Mouse (Mus musculus) embryonic facial prominence, embryonic 10.5 days (tissue): ENCODE measurements around the gene Mvb12a. TPM values are rescaled to one million over a fixed set of nuclear protein-coding genes. Genes with fewer than 3 reads are reported as not detected.

Experiments used
- DNase-seq: peaks from one replicate; pipeline ENCODE4 v3.0.0-alpha.2; 2017; ENCODE audit warnings: low spot score
- H3K27ac ChIP-seq: fragments of 300-500 bp; sonication (generic); replicated peaks from 2 replicates; pipeline ENCODE4 v1.5.1; 2016; ENCODE audit warnings: mild to moderate bottlenecking
- H3K27me3 ChIP-seq: fragments of 300-500 bp; sonication (generic); replicated peaks from 2 replicates; pipeline ENCODE4 v1.6.1; 2016; ENCODE audit warnings: low read depth, mild to moderate bottlenecking; ENCODE audit not compliant: poor library complexity, severe bottlenecking
- H3K36me3 ChIP-seq: fragments of 300-500 bp; sonication (generic); replicated peaks from 2 replicates; pipeline ENCODE4 v1.6.1; 2016; ENCODE audit warnings: mild to moderate bottlenecking, moderate library complexity
- H3K4me1 ChIP-seq: fragments of 300-500 bp; sonication (generic); 2 replicates; pipeline ENCODE4 v1.6.1; 2016
- H3K4me3 ChIP-seq: fragments of 300-500 bp; sonication (generic); 2 replicates; pipeline ENCODE4 v1.5.1; 2016; ENCODE audit warnings: mild to moderate bottlenecking, moderate library complexity
- H3K9me3 ChIP-seq: fragments of 300-500 bp; sonication (generic); 2 replicates; pipeline ENCODE4 v1.6.1; 2016; ENCODE audit warnings: mild to moderate bottlenecking
- WGBS: fragments of 180-500 bp; shearing (Covaris S2); methylation state at CpG from one replicate; pipeline ENCODE4 v1.1.7; 2016; 5-methylcytosine and 5-hydroxymethylcytosine counted together
- polyA plus RNA-seq: library from polyadenylated mRNA; unstranded; fragments of >200 nt; fragmentation: Nextera tagmentation; extraction: Ambion mirVana; gene quantifications from 2 replicates; pipeline ENCODE4 v1.2.1, GENCODE M21; 2016

Mvb12a gene
- polyA plus RNA-seq, 1 experiment from 2014 or later: 76.9 TPM

DNA sequence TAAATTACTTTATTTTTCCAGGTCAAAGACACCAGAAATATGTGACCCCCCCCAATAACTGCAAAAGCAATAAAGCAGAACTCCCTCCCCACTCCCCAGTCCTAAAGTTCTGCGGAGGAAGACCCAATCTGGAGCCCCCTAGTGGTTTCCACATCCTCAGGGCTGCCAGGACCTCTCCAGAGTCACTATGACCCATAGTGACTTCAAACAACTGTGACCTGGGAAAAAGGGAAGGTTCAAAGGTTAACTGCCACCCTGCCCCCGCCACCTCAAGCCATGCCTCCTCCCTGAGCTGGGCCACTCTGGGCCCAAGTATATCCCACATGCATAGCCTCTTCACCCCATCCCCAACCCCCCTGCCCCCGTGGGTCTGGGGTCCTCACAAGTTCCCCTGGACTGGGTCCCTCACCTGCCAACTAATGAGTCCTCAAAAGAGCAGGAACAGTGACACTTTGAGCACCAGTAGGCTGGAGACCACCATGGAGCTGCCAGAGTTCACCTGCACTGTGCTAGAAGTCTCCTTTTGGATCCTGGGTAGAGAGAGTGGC lies 8.4 kb upstream of the Mvb12a start:
- Histone ChIP-seq H3K4me3 (no peak overlapping the region), H3K27me3 (peaks cover 48% of the 10 kb centered on the region), H3K36me3 (no peaks in the 10 kb centered on the region), H3K27ac (no peak overlapping the region), H3K4me1 (peaks cover 22% of the 10 kb centered on the region), H3K9me3 (no peaks in the 10 kb centered on the region)
- WGBS: 37% methylated on average over 3 of the region's 3 CpGs
- DNase-seq: no peak

DNA sequence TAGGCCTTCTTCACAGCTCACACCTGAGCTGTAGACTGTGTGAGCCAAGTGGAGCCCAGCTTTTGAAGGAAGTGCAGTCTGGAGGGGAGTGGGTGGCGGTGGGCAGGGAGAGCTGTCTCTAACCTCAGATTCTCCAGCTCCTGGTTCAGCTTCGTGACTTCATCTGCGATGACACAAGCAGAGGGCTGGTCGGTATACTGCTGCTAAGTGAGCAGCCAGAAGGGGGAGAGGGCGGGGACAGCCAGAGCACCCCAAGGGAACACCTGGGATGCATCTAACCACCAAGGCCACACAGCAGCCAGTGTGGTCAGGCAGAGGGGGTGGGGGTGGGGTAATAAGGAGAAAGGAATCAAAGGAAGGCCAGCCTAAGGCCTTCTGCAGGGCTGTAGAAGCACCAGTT lies 7.1 kb upstream of the Mvb12a start:
- no peak overlapping the region for H3K27ac ChIP-seq
- H3K4me3 ChIP-seq: no peak overlapping the region
- peaks cover 53% of the 10 kb centered on the region for H3K27me3 ChIP-seq
- 57% methylated on average over 5 of the region's 5 CpGs for WGBS
- no peak for DNase-seq
- no peaks in the 10 kb centered on the region for H3K36me3 ChIP-seq
- no peaks in the 10 kb centered on the region for H3K9me3 ChIP-seq
- peaks cover 22% of the 10 kb centered on the region for H3K4me1 ChIP-seq

DNA sequence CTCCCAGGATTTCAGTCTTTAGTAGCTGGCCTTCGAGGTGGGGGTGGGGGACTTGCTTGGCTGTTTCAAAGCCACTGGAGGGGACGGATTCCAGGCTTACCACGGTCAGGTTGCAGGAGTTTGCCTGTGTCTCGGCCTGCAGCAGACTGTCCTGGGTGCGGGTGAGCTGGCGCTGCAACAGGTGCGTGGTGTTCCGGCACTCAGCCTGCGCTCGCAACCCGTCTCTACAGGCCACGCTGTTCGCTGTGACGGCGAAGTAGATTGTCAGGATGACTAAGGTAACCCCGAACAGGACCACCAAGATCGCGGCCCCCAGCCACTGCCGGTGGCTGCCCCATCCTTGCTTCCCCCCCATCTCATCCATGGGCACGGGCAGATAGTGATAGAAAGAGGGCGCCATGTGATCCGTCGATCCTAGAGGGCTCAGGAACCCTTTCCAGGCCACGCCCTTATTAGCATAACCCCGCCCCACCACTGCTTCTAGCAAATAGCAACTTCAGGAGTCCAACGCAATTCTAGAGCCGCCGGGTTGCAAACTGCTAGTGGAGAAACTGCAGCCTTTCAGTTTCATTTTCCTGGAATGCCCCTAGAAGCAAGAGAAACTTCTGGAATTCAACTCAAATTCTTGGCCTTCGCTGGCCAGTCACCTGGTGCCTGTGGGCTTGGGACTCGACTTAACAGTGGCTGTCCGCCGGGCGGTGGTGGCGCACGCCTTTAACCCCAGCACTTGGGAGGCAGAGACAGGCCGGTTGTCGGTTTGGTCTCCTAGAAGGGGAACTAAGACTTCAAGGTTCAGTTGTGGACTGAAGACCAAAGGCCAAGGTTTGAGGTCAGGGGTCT lies 5.5 kb upstream of the Mvb12a start, which contains the start of gene Bst2:
Gene Bst2 (minus strand): TSS at position 429 of the 840 bp plus-strand sequence.
- H3K4me1 ChIP-seq: peaks cover 22% of the 10 kb centered on the region
- no peaks in the 10 kb centered on the region for H3K36me3 ChIP-seq
- no peaks in the 10 kb centered on the region for H3K9me3 ChIP-seq
- peak within 1 kb of the TSS; percentile 58 for H3K4me3 ChIP-seq
- peaks cover 53% of the 10 kb centered on the region for H3K27me3 ChIP-seq
- peak; percentile 84 for DNase-seq
- H3K27ac ChIP-seq: peak within 1 kb of the TSS; percentile 77
- 4% methylated on average over 37 of the region's 37 CpGs for WGBS

DNA sequence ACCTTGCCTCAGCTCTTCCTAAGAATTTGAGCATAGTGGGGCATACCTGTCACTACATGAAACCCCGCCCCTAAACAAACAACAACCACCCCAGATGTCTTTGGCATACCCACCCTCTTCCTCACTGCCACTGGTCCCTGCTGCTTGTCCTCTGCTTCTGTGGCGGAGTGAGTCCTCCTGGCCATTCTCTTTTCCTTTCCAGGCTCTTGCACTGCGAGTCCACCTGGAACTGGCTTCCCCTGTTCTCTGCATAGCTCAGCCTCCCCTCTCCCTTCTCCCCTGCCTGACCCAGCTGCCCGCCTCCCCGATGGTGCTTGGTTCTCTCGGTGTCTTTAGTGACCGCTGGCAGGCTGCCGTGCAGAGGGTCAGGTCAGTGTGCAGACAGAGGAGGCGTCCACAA lies 1.0 kb downstream of the Mvb12a start:
- DNase-seq: no peak
- H3K27ac ChIP-seq: no peak overlapping the region
- WGBS: 88% methylated on average over 9 of the region's 9 CpGs
- peaks cover 8% of the 10 kb centered on the region for H3K27me3 ChIP-seq
- no peaks in the 10 kb centered on the region for H3K9me3 ChIP-seq
- peaks cover 36% of the 10 kb centered on the region for H3K36me3 ChIP-seq
- peaks cover 13% of the 10 kb centered on the region for H3K4me1 ChIP-seq
- peak overlapping the region; percentile 84 for H3K4me3 ChIP-seq

DNA sequence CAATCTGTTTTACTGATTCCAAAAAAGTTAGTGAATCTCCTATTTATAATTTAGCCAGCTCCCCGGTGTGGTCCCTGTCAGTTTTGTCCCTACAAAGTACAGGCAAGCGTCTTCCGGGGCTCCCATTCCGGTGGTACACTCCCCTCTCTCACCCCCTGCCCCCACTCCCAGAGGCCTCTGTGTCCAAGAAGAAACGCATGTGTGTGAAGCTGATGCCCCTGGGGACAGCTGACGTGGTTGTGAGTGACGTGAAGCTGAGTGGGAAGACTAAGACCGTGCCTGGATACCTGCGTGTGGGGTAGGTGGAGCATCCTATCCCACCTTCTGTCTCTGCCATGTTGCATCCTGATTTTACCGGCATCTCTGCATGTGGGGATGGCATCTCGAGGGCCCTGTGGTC lies 2.3 kb downstream of the Mvb12a start:
- Histone ChIP-seq H3K27ac (no peak overlapping the region), H3K4me3 (no peak overlapping the region), H3K27me3 (0 out of 2 replicates have a peak, but pooled peaks cover under 1% of the 10 kb centered on the region), H3K4me1 (peaks cover 13% of the 10 kb centered on the region), H3K9me3 (no peaks in the 10 kb centered on the region), H3K36me3 (peaks cover 37% of the 10 kb centered on the region)
- no peak for DNase-seq
- 93% methylated on average over 11 of the region's 11 CpGs for WGBS

DNA sequence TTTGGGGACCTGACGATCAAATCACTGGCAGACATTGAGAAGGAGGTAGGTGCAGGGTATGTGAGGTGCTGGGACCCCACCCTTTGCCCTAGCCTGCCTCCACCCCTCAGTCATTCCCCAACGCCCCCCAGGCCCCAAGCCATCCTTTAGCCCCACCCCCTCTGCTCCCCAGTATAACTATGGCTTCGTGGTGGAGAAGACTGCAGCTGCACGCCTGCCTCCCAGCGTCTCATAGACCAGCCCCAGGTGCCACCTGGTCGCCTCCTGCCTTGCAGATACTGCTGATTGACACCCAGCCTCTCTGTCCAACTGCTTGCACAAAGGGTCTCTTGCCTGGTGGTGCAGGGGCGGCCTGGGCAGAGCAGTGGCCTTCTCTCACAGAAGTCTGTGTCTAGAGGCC lies 4.9 kb downstream of the Mvb12a start:
- peaks cover 37% of the 10 kb centered on the region for H3K36me3 ChIP-seq
- no peak overlapping the region for H3K27ac ChIP-seq
- H3K4me1 ChIP-seq: peaks cover 18% of the 10 kb centered on the region
- H3K27me3 ChIP-seq: no peaks in the 10 kb centered on the region
- 89% methylated on average over 7 of the region's 7 CpGs for WGBS
- no peaks in the 10 kb centered on the region for H3K9me3 ChIP-seq
- no peak overlapping the region for H3K4me3 ChIP-seq
- no peak for DNase-seq

DNA sequence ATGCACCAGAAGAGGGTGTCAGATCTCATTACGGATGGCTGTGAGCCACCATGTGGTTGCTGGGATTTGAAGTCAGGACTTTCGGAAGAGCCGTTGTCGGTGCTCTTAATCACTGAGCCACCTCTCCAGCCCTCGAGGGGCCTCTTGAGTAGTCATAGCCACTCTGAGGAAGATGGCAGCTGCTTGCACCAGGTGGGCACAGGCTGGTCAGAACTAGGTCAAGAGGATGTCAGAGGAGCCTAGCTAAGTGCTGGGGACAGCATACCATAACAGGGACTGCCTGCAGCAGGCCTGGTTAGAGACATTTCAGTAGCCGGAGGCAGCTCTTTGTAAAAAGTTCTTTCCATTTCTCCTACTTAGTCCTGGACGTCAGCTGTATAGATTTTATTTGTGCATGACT lies 8.0 kb downstream of the Mvb12a start:
- no peak for DNase-seq
- 77% methylated on average over 7 of the region's 7 CpGs for WGBS

DNA sequence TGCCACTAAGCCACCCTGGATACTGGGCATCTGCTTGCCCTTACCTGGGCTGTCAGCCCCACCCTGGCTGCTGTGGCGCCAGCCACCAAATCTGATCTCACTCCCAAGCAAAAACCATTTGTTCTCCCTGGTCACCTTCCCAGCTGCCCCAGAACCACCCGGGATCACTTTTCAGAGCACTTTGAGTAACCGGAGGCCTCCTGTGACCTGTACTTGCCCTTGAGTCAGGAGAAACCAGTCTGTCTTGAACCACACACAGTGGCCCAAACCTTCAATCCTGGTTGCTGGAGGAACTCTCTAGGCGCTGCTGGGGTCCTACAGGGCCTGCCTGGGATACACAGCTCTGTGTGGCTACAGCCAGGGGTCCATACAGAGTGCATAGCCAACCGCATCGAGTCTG lies 10.0 kb downstream of the Mvb12a start:
- H3K4me3 ChIP-seq: no peak overlapping the region
- H3K27me3 ChIP-seq: peaks cover 32% of the 10 kb centered on the region
- WGBS: 53% methylated on average over 6 of the region's 6 CpGs
- DNase-seq: peak; percentile 37
- H3K36me3 ChIP-seq: peaks cover 10% of the 10 kb centered on the region
- no peak overlapping the region for H3K27ac ChIP-seq
- H3K9me3 ChIP-seq: no peaks in the 10 kb centered on the region
- peaks cover 17% of the 10 kb centered on the region for H3K4me1 ChIP-seq

More for the DNA sequence above, 8.0 kb downstream of the Mvb12a start:
- H3K36me3 ChIP-seq: peaks cover 29% of the 10 kb centered on the region
- no peak overlapping the region for H3K4me3 ChIP-seq
- peaks cover 17% of the 10 kb centered on the region for H3K4me1 ChIP-seq
- H3K27me3 ChIP-seq: peaks cover 12% of the 10 kb centered on the region
- no peak overlapping the region for H3K27ac ChIP-seq
- no peaks in the 10 kb centered on the region for H3K9me3 ChIP-seq

DNA sequence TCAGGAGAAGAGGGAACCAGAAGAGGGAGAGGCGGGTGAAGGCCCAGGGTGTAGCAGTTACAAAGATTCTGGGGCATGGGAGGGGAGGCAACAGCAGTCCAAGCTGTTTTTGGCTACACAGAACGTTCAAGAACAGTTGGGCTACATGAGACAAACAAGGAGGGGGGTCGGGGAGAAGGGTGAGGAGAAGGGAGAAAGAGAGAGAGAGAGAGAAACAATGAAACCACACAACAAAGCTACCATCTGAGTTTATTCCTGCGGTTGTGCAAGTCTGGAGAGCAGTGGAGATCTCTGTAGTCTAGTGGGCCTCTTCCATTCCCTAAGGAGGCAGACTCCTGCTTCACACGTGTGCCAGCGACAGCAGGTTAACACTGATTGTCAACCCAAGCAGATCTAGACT lies 11.3 kb downstream of the Mvb12a start:
- DNase-seq: no peak
- Histone ChIP-seq H3K4me3 (no peak overlapping the region), H3K36me3 (no peaks in the 10 kb centered on the region; the same call in 1 of the 2 replicates), H3K9me3 (no peaks in the 10 kb centered on the region), H3K27me3 (peaks cover 44% of the 10 kb centered on the region), H3K4me1 (peaks cover 28% of the 10 kb centered on the region), H3K27ac (no peak overlapping the region)
- whole genome bisulfite sequencing: 77% methylated on average over 6 of the region's 6 CpGs

DNA sequence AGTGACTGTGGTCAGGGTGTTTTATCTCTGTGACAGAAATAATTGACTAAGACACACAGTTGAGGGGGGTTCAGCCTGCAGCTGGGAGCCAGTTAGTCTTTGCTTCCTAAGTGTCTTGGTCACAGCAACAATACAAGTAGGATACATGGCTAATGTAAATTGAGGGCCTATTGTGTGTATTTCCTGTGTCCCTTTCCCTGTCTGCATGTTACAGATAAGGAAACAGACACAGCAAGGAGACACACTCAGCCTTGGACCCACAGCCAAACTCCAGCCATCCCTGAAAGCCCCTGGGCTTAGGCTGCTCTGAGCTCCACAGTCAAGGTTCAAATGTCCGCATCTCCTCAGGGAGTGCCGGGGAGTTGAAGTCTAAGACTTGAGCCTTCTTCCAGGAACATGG lies 11.9 kb downstream of the Mvb12a start:
- Histone ChIP-seq H3K27me3 (peaks cover 51% of the 10 kb centered on the region), H3K27ac (no peak overlapping the region), H3K4me1 (peaks cover 31% of the 10 kb centered on the region), H3K4me3 (no peak overlapping the region), H3K9me3 (no peaks in the 10 kb centered on the region), H3K36me3 (no peaks in the 10 kb centered on the region)
- DNase-seq: no peak
- 77% methylated on average over 2 of the region's 2 CpGs for WGBS

DNA sequence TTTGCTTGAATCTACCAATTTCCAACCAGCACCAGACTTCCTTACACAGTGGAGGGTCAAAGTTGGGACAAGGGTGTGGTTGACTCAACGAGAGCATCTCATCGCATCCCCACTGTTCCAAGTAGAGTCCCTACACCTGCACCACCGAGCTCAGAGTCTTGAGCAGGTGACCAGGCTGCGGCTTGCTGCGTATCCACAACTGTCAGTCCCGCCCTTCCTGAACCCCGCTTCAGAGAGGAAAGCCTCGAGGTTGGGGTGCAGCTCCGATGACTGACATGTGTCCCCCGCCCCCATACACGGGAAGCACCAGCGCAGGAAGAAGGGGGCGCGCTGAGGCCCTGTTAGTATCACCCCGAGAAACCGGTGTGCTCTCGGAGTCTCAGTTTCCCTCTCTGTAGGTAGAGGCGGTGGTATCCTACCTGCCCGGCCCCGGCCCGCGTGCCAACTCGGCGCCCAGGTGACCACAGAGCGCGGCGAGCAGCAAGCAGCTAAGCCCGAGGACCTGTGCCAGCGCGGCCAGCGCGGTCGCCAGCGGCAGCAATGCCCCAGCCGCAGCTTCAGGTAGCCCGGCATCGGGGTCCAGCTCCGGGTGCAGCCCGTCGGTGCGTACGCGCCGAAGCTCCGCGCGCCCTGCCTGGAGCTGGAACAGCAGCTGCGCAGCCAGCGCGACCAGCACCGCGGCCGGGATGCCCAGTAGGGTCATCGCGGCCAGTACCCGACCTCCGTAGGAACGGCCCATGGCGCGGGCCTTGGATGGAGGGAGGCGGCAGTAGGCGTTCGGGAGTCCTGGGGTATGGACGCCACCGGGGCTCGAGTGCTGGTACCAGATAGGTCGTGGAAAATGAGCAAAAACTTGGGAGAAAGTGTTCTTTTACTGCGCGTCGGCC lies 15.6 kb downstream of the Mvb12a start, which contains the start of gene Tmem221:
Gene Tmem221 (minus strand): TSS at position 801 of the 887 bp plus-strand sequence.
- DNase-seq: no peak
- Histone ChIP-seq H3K36me3 (no peaks in the 10 kb centered on the region), H3K4me1 (peaks cover 31% of the 10 kb centered on the region), H3K27ac (peak within 1 kb of the TSS; percentile 2; the same call in 1 of the 2 replicates), H3K9me3 (no peaks in the 10 kb centered on the region), H3K27me3 (peaks cover 87% of the 10 kb centered on the region), H3K4me3 (peak within 1 kb of the TSS; percentile 58)
- 4% methylated on average over 70 of the region's 70 CpGs for WGBS

DNA sequence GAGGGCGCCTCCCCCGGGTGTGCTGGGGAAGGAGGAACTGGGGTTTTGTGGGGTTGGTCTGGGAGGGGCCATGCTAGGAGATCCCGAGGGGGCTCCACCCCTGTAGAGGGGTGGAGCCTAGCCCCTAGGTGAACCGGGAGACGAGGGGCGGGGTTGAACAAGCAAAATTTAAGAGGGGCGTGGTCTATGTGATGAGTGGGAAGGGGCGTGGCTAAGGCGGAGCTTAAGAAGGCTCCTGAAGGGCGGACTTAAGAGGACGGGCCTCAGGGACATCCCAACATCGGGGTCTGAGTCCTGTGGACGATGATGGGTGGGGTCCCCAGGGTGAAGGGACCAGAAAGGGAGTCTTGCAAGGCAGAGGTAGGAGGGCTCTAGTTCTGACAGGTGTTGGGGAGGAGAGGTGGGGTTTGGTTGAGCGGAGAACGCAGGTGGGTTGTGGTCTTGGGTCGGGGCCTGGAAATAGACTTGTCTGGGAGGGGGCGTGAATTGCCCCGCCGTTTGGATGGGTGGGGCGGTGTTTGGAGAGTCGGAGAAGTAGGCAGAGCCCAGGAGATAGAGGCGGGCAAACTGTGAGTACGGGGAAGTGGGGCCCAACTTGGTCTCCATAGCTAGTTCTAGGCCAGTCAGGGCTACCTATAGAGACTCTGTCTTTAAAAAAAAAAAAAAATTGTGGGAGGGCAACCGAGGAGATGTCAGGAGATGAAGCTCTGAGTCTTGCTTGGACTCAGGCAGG lies 16.4 kb downstream of the Mvb12a start:
- Histone ChIP-seq H3K4me3 (peak overlapping the region; percentile 58), H3K27ac (no peak overlapping the region; the same call in 1 of the 2 replicates)

More for the DNA sequence above, 16.4 kb downstream of the Mvb12a start:
- peaks cover 25% of the 10 kb centered on the region for H3K4me1 ChIP-seq
- H3K9me3 ChIP-seq: peaks cover 4% of the 10 kb centered on the region
- DNase-seq: peak; percentile 77
- WGBS: 2% methylated on average over 24 of the region's 24 CpGs
- no peaks in the 10 kb centered on the region for H3K36me3 ChIP-seq
- peaks cover 95% of the 10 kb centered on the region for H3K27me3 ChIP-seq
